Mouse (Mus musculus): ENCODE data around the gene Rab2b. TPM values are rescaled to one million over a fixed set of nuclear protein-coding genes. Genes with fewer than 3 reads are reported as not detected.

Rab2b gene
- polyA plus RNA-seq (2015; fragmentation: Nextera tagmentation; extraction: Ambion mirVana), result 3.0 and 3.1 TPM in 2 replicates

DNA sequence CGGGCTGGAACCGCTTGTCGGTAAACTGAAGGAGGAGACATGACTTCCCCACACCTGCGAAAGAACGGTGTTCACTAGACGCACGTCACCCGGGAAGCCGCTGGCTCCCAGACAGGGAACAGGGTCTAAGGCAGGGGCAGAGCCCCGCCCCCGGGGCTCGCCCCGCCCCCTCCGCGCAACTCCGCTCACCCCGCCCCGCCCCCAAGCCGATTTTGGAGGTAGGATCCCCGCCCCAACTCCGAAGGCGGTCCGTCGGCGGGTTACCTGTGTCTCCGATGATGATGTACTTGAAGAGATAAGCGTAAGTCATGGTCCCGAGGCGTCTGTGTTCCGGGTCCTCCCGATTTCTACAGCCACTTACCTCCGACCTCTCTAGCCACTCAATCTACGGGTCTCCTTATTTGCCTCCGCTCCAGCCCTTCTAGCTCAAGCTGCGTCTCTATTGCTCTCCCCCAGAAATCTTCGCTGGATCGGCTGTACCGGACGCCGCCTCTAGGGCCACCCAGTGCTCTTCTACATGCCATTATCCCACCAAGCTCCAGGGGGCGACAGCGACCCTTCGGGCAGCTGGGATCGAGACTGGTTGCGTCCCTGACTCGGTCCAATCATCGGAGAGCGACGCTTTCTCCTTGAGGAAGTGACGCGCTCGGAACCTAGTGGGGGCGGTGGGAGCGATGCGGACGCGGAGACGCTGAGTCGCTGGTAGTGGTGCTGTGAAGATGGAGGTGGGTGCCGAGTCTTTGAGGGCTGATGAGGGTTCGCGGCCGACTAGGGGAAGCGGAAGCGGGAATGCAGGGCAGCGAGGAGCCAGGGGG is at the start of gene Rab2b, which contains the start of gene Tox4:
Rab2b (minus strand) TSS at position 614 of the 815 bp plus-strand sequence.
Tox4 (plus strand) TSS at position 215 of the 815 bp plus-strand sequence.
- Histone ChIP-seq H3K9me3 (replicated peaks; ENCODE audit: control insufficient read depth, low read length) (no peaks in the 10 kb centered on the region), H3K27me3 (ENCODE audit: control insufficient read depth, insufficient read depth, low read depth, low read length) (no peaks in the 10 kb centered on the region), H3K4me3 (ENCODE audit: low read depth, low read length) (peak within 1 kb of the TSS; percentile 77), H3K36me3 (ENCODE audit: control insufficient read depth, insufficient read depth) (no peaks in the 10 kb centered on the region), H3K9ac (ENCODE audit: low read depth, low read length) (peak within 1 kb of the TSS; percentile 82), H3K4me1 (ENCODE audit: control insufficient read depth, low read depth, low read length) (peaks cover 13% of the 10 kb centered on the region), H3K4me2 (ENCODE audit: low read depth, low read length) (peak within 1 kb of the TSS; percentile 73), H3K27ac (ENCODE audit: low read length) (peak within 1 kb of the TSS; percentile 92)
- peak; percentile 93 for ATAC-seq (ENCODE audit: low read depth)
- WGBS (ENCODE audit: insufficient replicate concordance), result under 1% methylated on average over 66 of the region's 66 CpGs

DNA sequence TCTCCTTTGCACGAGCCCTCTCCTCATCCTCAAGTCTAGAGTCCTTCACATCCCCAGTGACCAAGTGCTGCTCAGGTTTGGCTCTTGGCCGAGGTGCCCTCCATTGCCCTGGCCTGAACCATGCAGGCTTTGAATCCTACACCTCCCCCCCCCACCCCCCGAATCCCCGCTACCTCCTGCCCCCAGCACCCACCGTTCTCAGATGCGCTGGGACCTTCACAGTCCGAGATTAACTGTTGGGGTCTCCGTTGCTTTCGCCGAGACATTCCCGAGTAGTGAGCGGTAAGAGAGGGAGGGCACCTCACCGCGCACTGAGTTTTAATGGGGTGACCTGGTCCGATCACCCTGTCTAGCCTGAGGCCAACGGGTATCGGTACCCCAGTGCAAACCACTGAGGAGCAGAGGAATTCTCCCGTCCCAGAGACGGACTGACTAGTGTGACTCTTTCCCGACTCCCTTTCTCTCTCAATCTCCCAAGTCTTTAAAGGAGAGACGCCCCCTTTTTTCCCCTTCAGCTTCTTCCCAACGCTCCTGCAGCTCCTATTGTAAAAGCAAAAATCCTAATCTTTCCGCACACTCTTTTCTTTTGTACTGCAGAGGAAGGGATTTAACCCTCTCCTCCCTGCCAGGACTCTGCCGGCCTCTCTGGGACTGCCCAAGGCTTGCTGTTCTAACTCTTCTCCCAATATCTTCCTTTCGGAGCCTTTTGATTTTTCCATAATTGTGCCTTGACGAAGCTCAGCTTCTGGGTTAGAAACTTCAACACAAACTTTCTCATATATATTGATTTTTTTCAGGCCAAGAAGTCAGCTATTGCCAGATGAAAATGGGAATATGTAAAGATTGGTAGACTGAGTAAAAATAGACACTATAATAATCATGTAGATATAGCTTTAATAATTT is 48.8 kb upstream of the Rab2b start, which contains the start of gene Sall2:
Sall2 (minus strand) TSS at position 853 of the 903 bp plus-strand sequence.
- Histone ChIP-seq H3K4me2 (ENCODE audit: low read depth, low read length) (peak within 1 kb of the TSS; percentile 37), H3K27me3 (ENCODE audit: control insufficient read depth, insufficient read depth, low read depth, low read length) (peaks cover 54% of the 10 kb centered on the region), H3K27ac (ENCODE audit: low read length) (no peak within 1 kb of the TSS), H3K9ac (ENCODE audit: low read depth, low read length) (no peak within 1 kb of the TSS), H3K4me1 (ENCODE audit: control insufficient read depth, low read depth, low read length) (no peaks in the 10 kb centered on the region), H3K4me3 (ENCODE audit: low read depth, low read length) (peak within 1 kb of the TSS; percentile 9; the same call in 1 of the 2 replicates), H3K9me3 (replicated peaks; ENCODE audit: control insufficient read depth, low read length) (no peaks in the 10 kb centered on the region), H3K36me3 (ENCODE audit: control insufficient read depth, insufficient read depth) (no peaks in the 10 kb centered on the region)
- WGBS (ENCODE audit: insufficient replicate concordance), result 2% methylated on average over 26 of the region's 26 CpGs
- ATAC-seq (ENCODE audit: low read depth), result no peak

DNA sequence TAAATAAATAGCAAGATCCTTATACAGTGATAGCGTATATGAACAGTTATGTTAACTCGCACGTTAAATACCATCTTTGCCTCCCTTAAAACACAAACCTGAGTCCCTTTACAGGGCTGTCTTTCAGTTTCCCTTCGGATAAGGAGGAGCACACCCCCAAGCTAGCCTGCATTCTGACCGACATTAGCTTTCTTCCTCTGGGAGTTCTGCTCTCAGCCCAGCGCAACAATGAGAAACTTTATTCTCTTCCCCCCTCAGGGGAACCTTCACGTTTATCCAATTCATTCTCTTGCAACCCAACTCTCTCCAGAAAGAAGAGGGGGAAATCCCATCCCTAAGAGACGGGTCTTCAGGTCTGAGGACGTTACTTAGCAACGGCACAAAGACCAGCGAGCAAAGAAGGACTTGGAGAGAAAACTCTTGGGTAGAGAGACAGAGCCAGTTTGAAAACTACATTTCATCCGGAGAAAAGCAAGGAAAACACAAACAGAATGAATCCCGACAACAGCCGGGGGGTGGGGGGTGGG is 48.1 kb upstream of the Rab2b start:
- no peak for ATAC-seq (ENCODE audit: low read depth)
- 5% methylated on average over 14 of the region's 14 CpGs for WGBS (ENCODE audit: insufficient replicate concordance)
- Histone ChIP-seq H3K9ac (ENCODE audit: low read depth, low read length) (no peak overlapping the region), H3K4me1 (ENCODE audit: control insufficient read depth, low read depth, low read length) (no peaks in the 10 kb centered on the region), H3K27me3 (ENCODE audit: control insufficient read depth, insufficient read depth, low read depth, low read length) (peaks cover 54% of the 10 kb centered on the region), H3K4me2 (ENCODE audit: low read depth, low read length) (peak overlapping the region; percentile 37; the same call in 1 of the 2 replicates), H3K9me3 (replicated peaks; ENCODE audit: control insufficient read depth, low read length) (no peaks in the 10 kb centered on the region), H3K4me3 (ENCODE audit: low read depth, low read length) (0 out of 2 replicates have a peak overlapping the region, but pooled peaks have one; percentile 7), H3K36me3 (ENCODE audit: control insufficient read depth, insufficient read depth) (no peaks in the 10 kb centered on the region), H3K27ac (ENCODE audit: low read length) (no peak overlapping the region)

DNA sequence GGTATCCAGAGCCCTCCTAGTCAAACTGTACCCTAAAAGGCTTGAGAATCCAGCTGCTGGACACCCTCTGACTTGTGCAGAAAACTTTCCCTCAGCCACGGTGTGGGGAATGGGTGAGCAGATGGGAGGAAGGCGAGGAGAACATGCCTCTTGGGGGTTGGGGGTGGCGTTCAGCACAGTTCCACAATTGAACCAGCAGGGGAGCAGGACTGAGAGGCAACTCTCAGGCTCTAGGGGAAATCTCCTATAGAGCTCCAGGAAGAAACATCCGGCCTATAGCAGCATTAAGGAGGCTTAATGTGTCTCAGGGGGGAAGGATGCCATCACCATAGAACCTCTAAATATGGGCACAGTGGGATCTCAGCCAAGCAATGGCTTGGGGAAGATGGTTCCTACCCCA is 46.5 kb upstream of the Rab2b start:
- Histone ChIP-seq H3K27ac (ENCODE audit: low read length) (no peak overlapping the region), H3K9me3 (replicated peaks; ENCODE audit: control insufficient read depth, low read length) (no peaks in the 10 kb centered on the region), H3K4me2 (ENCODE audit: low read depth, low read length) (no peak overlapping the region), H3K4me1 (ENCODE audit: control insufficient read depth, low read depth, low read length) (no peaks in the 10 kb centered on the region), H3K27me3 (ENCODE audit: control insufficient read depth, insufficient read depth, low read depth, low read length) (peaks cover 46% of the 10 kb centered on the region), H3K9ac (ENCODE audit: low read depth, low read length) (no peak overlapping the region), H3K4me3 (ENCODE audit: low read depth, low read length) (no peak overlapping the region), H3K36me3 (ENCODE audit: control insufficient read depth, insufficient read depth) (no peaks in the 10 kb centered on the region)
- no peak for ATAC-seq (ENCODE audit: low read depth)
- 14% methylated on average over 4 of the region's 4 CpGs for WGBS (ENCODE audit: insufficient replicate concordance)

DNA sequence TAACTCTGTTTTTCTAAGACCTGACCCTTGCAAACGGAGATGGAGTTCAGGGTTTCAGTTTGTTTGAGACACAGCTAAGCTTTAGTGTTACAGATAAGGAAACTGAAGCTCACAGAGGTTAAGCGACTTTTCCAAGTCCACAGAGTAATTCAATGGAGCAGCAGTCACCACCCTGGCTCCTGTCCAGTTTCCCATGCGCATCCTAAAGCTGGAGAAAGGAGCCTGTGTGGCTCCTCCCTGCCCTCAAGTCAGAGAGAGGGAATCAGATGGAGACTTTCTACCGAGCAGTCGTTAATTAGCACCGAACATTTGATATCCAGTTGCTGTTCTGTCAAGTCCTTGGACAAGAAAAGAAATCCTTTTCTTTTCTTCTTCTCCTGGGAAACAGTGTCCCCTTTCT is 40.0 kb upstream of the Rab2b start:
- Histone ChIP-seq H3K4me3 (ENCODE audit: low read depth, low read length) (no peak overlapping the region), H3K9ac (ENCODE audit: low read depth, low read length) (no peak overlapping the region), H3K27me3 (ENCODE audit: control insufficient read depth, insufficient read depth, low read depth, low read length) (peaks cover 30% of the 10 kb centered on the region), H3K36me3 (ENCODE audit: control insufficient read depth, insufficient read depth) (no peaks in the 10 kb centered on the region), H3K9me3 (replicated peaks; ENCODE audit: control insufficient read depth, low read length) (no peaks in the 10 kb centered on the region), H3K4me2 (ENCODE audit: low read depth, low read length) (no peak overlapping the region), H3K4me1 (ENCODE audit: control insufficient read depth, low read depth, low read length) (peaks cover 7% of the 10 kb centered on the region), H3K27ac (ENCODE audit: low read length) (no peak overlapping the region)
- no peak for ATAC-seq (ENCODE audit: low read depth)
- 58% methylated on average over 6 of the region's 6 CpGs for WGBS (ENCODE audit: insufficient replicate concordance)

DNA sequence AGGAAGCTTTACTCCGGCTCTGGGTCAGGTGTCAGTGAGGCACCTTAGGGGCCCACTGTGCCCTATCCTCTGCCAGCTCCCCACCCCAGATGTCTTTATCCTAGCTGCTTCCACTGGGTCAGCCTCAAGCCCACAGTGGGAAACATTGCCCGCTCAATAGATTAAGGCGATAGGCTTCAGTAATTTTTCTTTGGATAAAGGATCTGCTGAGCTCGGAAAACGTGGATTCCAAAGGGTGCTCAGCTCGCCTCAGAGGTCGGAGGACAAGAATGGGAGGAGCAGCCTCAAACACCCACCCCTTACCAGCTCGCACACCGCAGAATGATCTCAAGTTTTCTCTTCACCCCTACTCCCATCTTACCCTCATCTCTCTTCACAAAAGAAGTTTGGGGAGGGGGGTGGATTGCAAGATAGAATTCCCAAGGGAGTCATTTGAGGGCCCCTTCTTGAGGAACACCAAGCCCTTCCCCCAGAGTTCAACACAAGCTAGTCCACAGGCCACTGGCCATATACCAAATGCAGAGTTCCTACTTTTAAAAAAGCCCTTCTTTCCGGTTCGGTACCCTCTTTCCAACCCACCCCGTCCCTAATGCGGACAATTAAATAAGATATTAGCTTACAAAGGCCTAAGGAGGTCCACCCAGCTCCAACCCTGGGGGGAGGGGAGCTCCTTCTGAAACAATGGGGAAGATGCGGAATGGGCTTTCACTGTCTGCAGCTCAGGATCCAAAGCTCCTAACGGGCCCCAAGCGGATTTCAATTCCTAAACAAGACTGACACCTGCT is 37.3 kb upstream of the Rab2b start:
- WGBS (ENCODE audit: insufficient replicate concordance), result 12% methylated on average over 16 of the region's 16 CpGs
- Histone ChIP-seq H3K27me3 (ENCODE audit: control insufficient read depth, insufficient read depth, low read depth, low read length) (peaks cover 34% of the 10 kb centered on the region), H3K9ac (ENCODE audit: low read depth, low read length) (0 out of 2 replicates have a peak overlapping the region, but pooled peaks have one; percentile 28), H3K27ac (ENCODE audit: low read length) (no peak overlapping the region), H3K4me3 (ENCODE audit: low read depth, low read length) (peak overlapping the region; percentile 55), H3K4me2 (ENCODE audit: low read depth, low read length) (peak overlapping the region; percentile 59), H3K4me1 (ENCODE audit: control insufficient read depth, low read depth, low read length) (peaks cover 7% of the 10 kb centered on the region), H3K36me3 (ENCODE audit: control insufficient read depth, insufficient read depth) (no peaks in the 10 kb centered on the region), H3K9me3 (replicated peaks; ENCODE audit: control insufficient read depth, low read length) (no peaks in the 10 kb centered on the region)
- ATAC-seq (ENCODE audit: low read depth), result no peak

DNA sequence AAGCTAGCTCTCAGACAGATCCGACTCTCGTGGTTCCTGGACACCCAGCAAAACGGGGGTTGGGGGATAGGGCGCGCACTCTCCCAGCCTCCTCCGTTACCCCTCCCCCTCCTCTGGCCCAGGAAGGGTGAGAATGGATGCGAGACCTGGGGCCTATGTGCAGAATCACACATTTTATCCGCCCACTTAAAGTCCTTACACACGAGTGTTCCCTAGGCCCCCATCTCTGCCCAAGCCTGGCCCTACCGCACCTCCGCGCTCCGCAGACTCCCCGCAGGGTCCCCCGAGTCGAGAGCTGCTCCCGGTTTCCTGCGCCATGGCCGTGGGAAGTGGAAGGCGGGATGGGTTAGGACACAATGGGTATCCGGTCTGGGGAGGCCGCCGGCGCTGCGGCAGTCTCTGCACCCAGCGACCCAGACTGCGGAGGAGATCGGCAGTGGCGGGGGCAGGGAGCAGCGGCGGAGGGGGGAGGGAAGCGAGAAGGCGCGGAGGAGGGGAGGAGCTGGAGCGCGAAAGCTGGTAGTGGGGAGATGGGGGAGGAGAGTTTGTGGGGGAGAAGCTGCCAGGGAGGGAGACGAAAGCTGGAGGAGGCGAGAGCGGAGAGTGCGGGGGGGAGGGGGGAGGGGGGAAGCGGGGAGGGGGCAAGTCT is 36.6 kb upstream of the Rab2b start:
- 1% methylated on average over 33 of the region's 41 CpGs for WGBS (ENCODE audit: insufficient replicate concordance)
- Histone ChIP-seq H3K27ac (ENCODE audit: low read length) (no peak overlapping the region), H3K4me3 (ENCODE audit: low read depth, low read length) (peak overlapping the region; percentile 55), H3K36me3 (ENCODE audit: control insufficient read depth, insufficient read depth) (no peaks in the 10 kb centered on the region), H3K27me3 (ENCODE audit: control insufficient read depth, insufficient read depth, low read depth, low read length) (peaks cover 34% of the 10 kb centered on the region), H3K4me1 (ENCODE audit: control insufficient read depth, low read depth, low read length) (peaks cover 7% of the 10 kb centered on the region), H3K9me3 (replicated peaks; ENCODE audit: control insufficient read depth, low read length) (no peaks in the 10 kb centered on the region), H3K9ac (ENCODE audit: low read depth, low read length) (peak overlapping the region; percentile 28; the same call in 1 of the 2 replicates), H3K4me2 (ENCODE audit: low read depth, low read length) (peak overlapping the region; percentile 59)
- peak; percentile 72 for ATAC-seq (ENCODE audit: low read depth)
